Comparison of ENCODE assay signal across 8 mouse cellular contexts in genomic region chr9:49975938-49976671, GRCm38 (mm10).
DNase-seq lines count a peak whose midpoint lies in the region; ATAC-seq and TF ChIP-seq lines count a peak whose summit lies in the region.

No protein-coding gene starts in this region.

- peak overlapping the region; percentile 35; the same call in 1 of the 2 replicates for H3K27ac ChIP-seq in hindbrain, embryonic 10.5 days
- H3K27ac ChIP-seq in hindbrain, embryonic 11.5 days (ENCODE audit: low read depth, low read length) = no peak overlapping the region
- peak overlapping the region; percentile 42 for H3K27ac ChIP-seq in embryonic fibroblast, embryonic 13.5 days (ENCODE audit: insufficient read depth, low read length)
- H3K27ac ChIP-seq in heart, embryonic 14.5 days (replicated peaks in 1 of 2; ENCODE audit: control insufficient read depth in 1 of 2, insufficient read depth in 1 of 2, low read depth in 2 of 2, low read length in 2 of 2) = peak overlapping the region; percentile 87 to 91
- H3K27ac ChIP-seq in liver, postnatal 0 days (ENCODE audit: low read depth) = no peak overlapping the region

- DNase-seq in hindbrain, embryonic 10.5 days (ENCODE audit: low spot score) = no peak
- no peak for DNase-seq in hindbrain, embryonic 11.5 days (ENCODE audit: low spot score)
- DNase-seq in kidney, postnatal 10 days = peak; percentile 87
- peak; percentile 26 for DNase-seq in liver, postnatal 0 days
- peak; percentile 78 for DNase-seq in right cerebral cortex, postnatal 4 days

- no peaks in the 10 kb centered on the region for H3K36me3 ChIP-seq in hindbrain, embryonic 10.5 days
- no peaks in the 10 kb centered on the region for H3K36me3 ChIP-seq in hindbrain, embryonic 11.5 days (ENCODE audit: control insufficient read depth, insufficient read depth, low read length)
- H3K36me3 ChIP-seq in heart, embryonic 14.5 days (ENCODE audit: control insufficient read depth, insufficient read depth, low read length) = no peaks in the 10 kb centered on the region
- H3K36me3 ChIP-seq in liver, postnatal 0 days (replicated peaks; ENCODE audit: insufficient read depth, low read length) = no peaks in the 10 kb centered on the region

- no peak overlapping the region for H3K4me2 ChIP-seq in hindbrain, embryonic 11.5 days (replicated peaks; ENCODE audit: low read depth, low read length)
- H3K4me2 ChIP-seq in heart, embryonic 14.5 days (ENCODE audit: low read length) = peak overlapping the region; percentile 42
- no peak overlapping the region for H3K4me2 ChIP-seq in liver, postnatal 0 days (ENCODE audit: low read depth, low read length)

- no peaks in the 10 kb centered on the region for H3K9me3 ChIP-seq in hindbrain, embryonic 10.5 days
- no peaks in the 10 kb centered on the region for H3K9me3 ChIP-seq in hindbrain, embryonic 11.5 days (ENCODE audit: control insufficient read depth, low read length)
- H3K9me3 ChIP-seq in heart, embryonic 14.5 days (ENCODE audit: control insufficient read depth, low read length) = no peaks in the 10 kb centered on the region
- no peaks in the 10 kb centered on the region for H3K9me3 ChIP-seq in liver, postnatal 0 days (ENCODE audit: low read length)

- no peak overlapping the region for H3K4me3 ChIP-seq in hindbrain, embryonic 10.5 days
- no peak overlapping the region for H3K4me3 ChIP-seq in hindbrain, embryonic 11.5 days (ENCODE audit: low read depth, low read length)
- no peak overlapping the region for H3K4me3 ChIP-seq in embryonic fibroblast, embryonic 13.5 days (ENCODE audit: insufficient read depth, low read length)
- peak overlapping the region in 1 of 2 experiments; percentile 4; a peak in 1 of 4 replicates for H3K4me3 ChIP-seq in heart, embryonic 14.5 days (ENCODE audit: control insufficient read depth in 1 of 2, insufficient read depth in 1 of 2, low read depth in 1 of 2, low read length in 2 of 2)
- no peak overlapping the region for H3K4me3 ChIP-seq in liver, postnatal 0 days (ENCODE audit: low read depth, low read length)

- 67% methylated on average over 11 of the region's 11 CpGs for WGBS in hindbrain, embryonic 10.5 days
- WGBS in hindbrain, embryonic 11.5 days = 67% methylated on average over 11 of the region's 11 CpGs
- 12% methylated on average over 11 of the region's 11 CpGs for WGBS in heart, embryonic 14.5 days
- 51% methylated on average over 11 of the region's 11 CpGs for WGBS in liver, postnatal 0 days (ENCODE audit: insufficient replicate concordance)

- ATAC-seq in hindbrain, embryonic 11.5 days (ENCODE audit: low FRiP score) = no peak
- peak; percentile 81 for ATAC-seq in heart, embryonic 14.5 days (ENCODE audit: insufficient number of reproducible peaks, insufficient read depth, low FRiP score, low read depth)
- peak; percentile 33; the same call in 1 of the 2 replicates for ATAC-seq in liver, postnatal 0 days
- ATAC-seq in monocyte, adult 5-6 weeks (replicated peaks; ENCODE audit: insufficient number of reproducible peaks, low FRiP score, low TSS enrichment, poor library complexity, severe bottlenecking) = no peak

- TF ChIP-seq POLR2A in embryonic fibroblast, embryonic 13.5 days (IDR thresholded peaks at IDR 0.05; ENCODE audit: low read depth, low read length) = no peak

- no peaks in the 10 kb centered on the region; the same call in 1 of the 2 replicates for H3K27me3 ChIP-seq in hindbrain, embryonic 10.5 days (ENCODE audit: insufficient read depth, poor library complexity, severe bottlenecking)
- H3K27me3 ChIP-seq in hindbrain, embryonic 11.5 days (ENCODE audit: control insufficient read depth, insufficient read depth, low read length) = no peaks in the 10 kb centered on the region
- H3K27me3 ChIP-seq in heart, embryonic 14.5 days (ENCODE audit: control insufficient read depth, insufficient read depth, low read length) = no peaks in the 10 kb centered on the region
- H3K27me3 ChIP-seq in liver, postnatal 0 days (ENCODE audit: insufficient read depth, low read length) = no peaks in the 10 kb centered on the region

- peaks cover 7% of the 10 kb centered on the region for H3K4me1 ChIP-seq in hindbrain, embryonic 10.5 days (replicated peaks)
- no peaks in the 10 kb centered on the region for H3K4me1 ChIP-seq in hindbrain, embryonic 11.5 days (replicated peaks; ENCODE audit: control insufficient read depth, insufficient read depth, low read length)
- peaks cover 27% of the 10 kb centered on the region for H3K4me1 ChIP-seq in embryonic fibroblast, embryonic 13.5 days (ENCODE audit: control insufficient read depth, insufficient read depth, low read length)
- peaks cover 28 to 48% of the 10 kb centered on the region in 2 experiments for H3K4me1 ChIP-seq in heart, embryonic 14.5 days (ENCODE audit: control insufficient read depth in 2 of 2, insufficient read depth in 2 of 2, low read length in 2 of 2)
- no peaks in the 10 kb centered on the region; the same call in 1 of the 2 replicates for H3K4me1 ChIP-seq in liver, postnatal 0 days (ENCODE audit: insufficient read depth)

- TF ChIP-seq CTCF in embryonic fibroblast, embryonic 13.5 days (IDR thresholded peaks at IDR 0.05; ENCODE audit: borderline replicate concordance, insufficient read depth, low read length) = no peak
- no peak for TF ChIP-seq CTCF in liver, postnatal 0 days (IDR thresholded peaks at IDR 0.05; ENCODE audit: low read depth)

- H3K9ac ChIP-seq in hindbrain, embryonic 11.5 days (ENCODE audit: low read depth, low read length) = no peak overlapping the region
- H3K9ac ChIP-seq in heart, embryonic 14.5 days (ENCODE audit: low read length) = peak overlapping the region; percentile 31; the same call in 1 of the 2 replicates
- no peak overlapping the region for H3K9ac ChIP-seq in liver, postnatal 0 days (replicated peaks)

- TF ChIP-seq EP300 in liver, postnatal 0 days (IDR thresholded peaks at IDR 0.05; ENCODE audit: low read depth) = no peak

Comparison
In these comparisons a context has a peak if more than half of its experiments do, and no peak if none do; other contexts are left out.
1. H3K27ac ChIP-seq: peak in hindbrain, embryonic 10.5 days (single experiment), embryonic fibroblast, embryonic 13.5 days (single experiment) and heart, embryonic 14.5 days (2 of 2); none in hindbrain, embryonic 11.5 days (single experiment) and liver, postnatal 0 days (single experiment).
2. DNase-seq: peak in kidney, postnatal 10 days (single experiment), liver, postnatal 0 days (single experiment) and right cerebral cortex, postnatal 4 days (single experiment); none in hindbrain, embryonic 10.5 days (single experiment) and hindbrain, embryonic 11.5 days (single experiment).
3. ATAC-seq: peak in heart, embryonic 14.5 days (single experiment) and liver, postnatal 0 days (single experiment); none in hindbrain, embryonic 11.5 days (single experiment) and monocyte, adult 5-6 weeks (single experiment).